Mouse (Mus musculus) ES-Bruce4 (cell line): ENCODE data around the gene Slc28a3.
A peak's percentile ranks its signal among the peaks of the same experiment; 100 is the strongest.

Source experiments
- CTCF ChIP-seq: IDR thresholded peaks from one replicate; pipeline ENCODE4 v1.8.1; 2011; ENCODE audit warnings: low read depth, low read length
- POLR2A ChIP-seq: IDR thresholded peaks from one replicate; pipeline ENCODE4 v1.8.1; 2011; ENCODE audit warnings: low read length; ENCODE audit not compliant: insufficient read depth

DNA sequence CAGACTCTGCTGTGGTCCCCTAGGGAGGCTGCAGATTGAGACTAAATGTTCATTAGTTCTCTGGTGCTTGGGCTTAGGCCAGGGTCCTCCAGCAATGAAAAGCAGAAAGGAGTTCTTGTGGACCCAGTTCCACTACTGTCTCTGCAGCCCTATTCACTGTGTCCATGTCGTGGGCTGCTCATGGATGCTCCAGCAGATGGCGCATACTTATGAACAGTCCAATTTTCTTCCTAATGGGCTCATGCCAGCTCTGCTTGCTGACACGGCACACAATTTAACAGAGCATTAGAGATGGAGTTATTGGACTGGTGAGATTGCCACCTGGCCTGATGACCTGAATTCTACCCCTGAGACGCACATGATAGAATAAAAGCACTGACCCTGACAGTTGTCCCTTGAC is 28.3 kb upstream of the Slc28a3 start:
- TF ChIP-seq CTCF (peak; percentile 53), POLR2A (no peak)
